In the genomic region with DNA sequence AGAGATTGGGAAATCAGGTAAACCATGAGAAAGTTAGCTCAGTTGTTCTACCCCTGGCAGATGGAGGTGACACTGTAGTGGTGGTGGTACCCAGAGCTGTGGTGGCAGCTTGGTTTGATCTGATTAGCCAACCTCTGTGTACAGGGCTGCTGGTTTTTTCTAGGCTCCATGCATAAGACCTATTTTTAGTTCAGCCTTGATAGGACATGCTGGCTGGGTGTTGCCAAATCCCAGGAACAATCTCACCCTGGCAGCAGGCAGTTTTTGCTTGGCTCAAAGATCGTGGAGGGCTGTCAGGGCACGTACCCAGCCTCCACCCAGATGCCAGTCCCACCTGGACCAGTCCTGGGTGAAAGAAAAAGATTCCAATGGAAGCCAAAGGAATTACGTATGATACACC, we compare ENCODE assay signal across 13 mouse cellular contexts.
DNase-seq lines count a peak whose midpoint lies in the region; ATAC-seq and TF ChIP-seq lines count a peak whose summit lies in the region.
"Had no signal": no experiment of that assay in that cellular context is flagged by ENCODE, and none has a peak within 500 bp of the region (broad histone marks: within the 10 kb centered on the region; RNA-seq: fewer than 3 reads in every experiment).

No protein-coding gene starts in this region.

- WGBS in intestine, embryonic 16.5 days: 92% methylated on average over 3 of the region's 3 CpGs
- 86% methylated on average over 3 of the region's 3 CpGs for WGBS in intestine, postnatal 0 days
- 42% methylated on average over 3 of the region's 3 CpGs for WGBS in heart, postnatal 0 days
- WGBS in neural tube, embryonic 15.5 days: 91% methylated on average over 3 of the region's 3 CpGs

- DNase-seq in adipocyte (ENCODE audit: low spot score): peak; percentile 56
- DNase-seq in adrenal gland, adult (ENCODE audit: inconsistent age in 2 of 2, low spot score in 1 of 2): peak; percentile 64 to 85
- peak; percentile 29 for DNase-seq in heart, postnatal 0 days (ENCODE audit: low spot score)
- no peak for DNase-seq in spleen, adult 18-20 months
- DNase-seq: cerebellum, adult 8-10 months; thymus, adult 18-20 months had no signal

- no peak overlapping the region for H3K9ac ChIP-seq in intestine, embryonic 16.5 days (ENCODE audit: low read depth, low read length)
- H3K9ac ChIP-seq in intestine, postnatal 0 days (ENCODE audit: low read depth, low read length): no peak overlapping the region
- H3K9ac ChIP-seq in heart, postnatal 0 days (replicated peaks; ENCODE audit: low read depth, low read length): no peak overlapping the region
- H3K9ac ChIP-seq in neural tube, embryonic 15.5 days (replicated peaks): no peak overlapping the region
- H3K9ac ChIP-seq: liver, embryonic 14.5 days; midbrain, embryonic 12.5 days; neural tube, embryonic 13.5 days had no signal

- TF ChIP-seq EP300 in heart, postnatal 0 days (IDR thresholded peaks at IDR 0.05; ENCODE audit: low read depth): no peak

- H3K4me3 ChIP-seq in intestine, embryonic 16.5 days (ENCODE audit: low read length): no peak overlapping the region
- H3K4me3 ChIP-seq in intestine, postnatal 0 days (ENCODE audit: low read depth, low read length): no peak overlapping the region
- no peak overlapping the region for H3K4me3 ChIP-seq in heart, postnatal 0 days (ENCODE audit: low read depth, low read length)
- no peak overlapping the region for H3K4me3 ChIP-seq in neural tube, embryonic 15.5 days (replicated peaks)
- H3K4me3 ChIP-seq: left cerebral cortex, adult 2 months; midbrain, embryonic 12.5 days; neural tube, embryonic 13.5 days had no signal

- no peaks in the 10 kb centered on the region for H3K27me3 ChIP-seq in intestine, embryonic 16.5 days (replicated peaks; ENCODE audit: control insufficient read depth, insufficient read depth, low read length)
- no peaks in the 10 kb centered on the region for H3K27me3 ChIP-seq in intestine, postnatal 0 days (replicated peaks; ENCODE audit: control insufficient read depth, insufficient read depth, low read length)
- H3K27me3 ChIP-seq in heart, postnatal 0 days (ENCODE audit: control insufficient read depth, insufficient read depth, low read length): no peaks in the 10 kb centered on the region
- H3K27me3 ChIP-seq in neural tube, embryonic 15.5 days (replicated peaks): no peaks in the 10 kb centered on the region
- H3K27me3 ChIP-seq: midbrain, embryonic 12.5 days; neural tube, embryonic 13.5 days had no signal

- 0 out of 2 replicates have a peak, but pooled peaks have one; percentile 37 for ATAC-seq in intestine, embryonic 16.5 days
- ATAC-seq in intestine, postnatal 0 days: no peak
- ATAC-seq in heart, postnatal 0 days (ENCODE audit: insufficient read depth, low read depth): peak; percentile 41; the same call in 1 of the 2 replicates
- no peak for ATAC-seq in neural tube, embryonic 15.5 days (ENCODE audit: low FRiP score)

- no peak overlapping the region for H3K27ac ChIP-seq in intestine, embryonic 16.5 days (ENCODE audit: low read length)
- H3K27ac ChIP-seq in intestine, postnatal 0 days (ENCODE audit: low read depth, low read length): no peak overlapping the region
- no peak overlapping the region for H3K27ac ChIP-seq in heart, postnatal 0 days (ENCODE audit: low read depth)
- no peak overlapping the region for H3K27ac ChIP-seq in neural tube, embryonic 15.5 days (replicated peaks)
- H3K27ac ChIP-seq: left cerebral cortex, adult 2 months; liver, embryonic 14.5 days; midbrain, embryonic 12.5 days; neural tube, embryonic 13.5 days had no signal

- H3K36me3 ChIP-seq in intestine, embryonic 16.5 days (ENCODE audit: control insufficient read depth, insufficient read depth, low read length): no peaks in the 10 kb centered on the region
- H3K36me3 ChIP-seq in intestine, postnatal 0 days (ENCODE audit: control insufficient read depth, insufficient read depth): no peaks in the 10 kb centered on the region
- no peaks in the 10 kb centered on the region for H3K36me3 ChIP-seq in heart, postnatal 0 days (replicated peaks; ENCODE audit: control insufficient read depth, insufficient read depth, low read length)
- H3K36me3 ChIP-seq in neural tube, embryonic 15.5 days: no peaks in the 10 kb centered on the region
- H3K36me3 ChIP-seq: midbrain, embryonic 12.5 days; neural tube, embryonic 13.5 days had no signal

- H3K4me2 ChIP-seq in intestine, embryonic 16.5 days (ENCODE audit: low read depth, low read length): no peak overlapping the region
- no peak overlapping the region for H3K4me2 ChIP-seq in intestine, postnatal 0 days (replicated peaks; ENCODE audit: low read depth)
- no peak overlapping the region for H3K4me2 ChIP-seq in heart, postnatal 0 days (ENCODE audit: low read depth, low read length)
- no peak overlapping the region for H3K4me2 ChIP-seq in neural tube, embryonic 15.5 days
- H3K4me2 ChIP-seq: midbrain, embryonic 12.5 days; neural tube, embryonic 13.5 days had no signal

- H3K4me1 ChIP-seq in intestine, embryonic 16.5 days (ENCODE audit: control insufficient read depth, insufficient read depth, low read length): peaks cover 6% of the 10 kb centered on the region; the same call in 1 of the 2 replicates
- H3K4me1 ChIP-seq in intestine, postnatal 0 days (replicated peaks; ENCODE audit: control insufficient read depth, insufficient read depth, low read length): no peaks in the 10 kb centered on the region
- peaks cover 8% of the 10 kb centered on the region; the same call in 1 of the 2 replicates for H3K4me1 ChIP-seq in heart, postnatal 0 days (ENCODE audit: control insufficient read depth, insufficient read depth)
- 0 out of 2 replicates have a peak, but pooled peaks cover 7% of the 10 kb centered on the region for H3K4me1 ChIP-seq in neural tube, embryonic 15.5 days

- no peaks in the 10 kb centered on the region for H3K9me3 ChIP-seq in intestine, embryonic 16.5 days (ENCODE audit: control insufficient read depth, low read length)
- no peaks in the 10 kb centered on the region for H3K9me3 ChIP-seq in intestine, postnatal 0 days (ENCODE audit: control insufficient read depth)
- H3K9me3 ChIP-seq in heart, postnatal 0 days (replicated peaks; ENCODE audit: control insufficient read depth, low read length): no peaks in the 10 kb centered on the region
- no peaks in the 10 kb centered on the region for H3K9me3 ChIP-seq in neural tube, embryonic 15.5 days (replicated peaks)
- H3K9me3 ChIP-seq: midbrain, embryonic 12.5 days; neural tube, embryonic 13.5 days had no signal

- no peak for TF ChIP-seq CTCF in intestine, postnatal 0 days (IDR thresholded peaks at IDR 0.05; ENCODE audit: low read depth)
- no peak for TF ChIP-seq CTCF in heart, postnatal 0 days (IDR thresholded peaks at IDR 0.05; ENCODE audit: low read depth)

Comparison
In these comparisons a context has a peak if more than half of its experiments do, and no peak if none do; other contexts are left out.
1. ATAC-seq: peak in intestine, embryonic 16.5 days (single experiment) and heart, postnatal 0 days (single experiment); none in intestine, postnatal 0 days (single experiment) and neural tube, embryonic 15.5 days (single experiment).
2. DNase-seq: peak in adipocyte (single experiment), adrenal gland, adult (2 of 2) and heart, postnatal 0 days (single experiment); none in spleen, adult 18-20 months (0 of 2).